In genomic region chr4:132353481-132353885, GRCm38 (mm10) we compare ENCODE assay signal across 7 mouse cellular contexts. TPM values are rescaled to one million over a fixed set of nuclear protein-coding genes. Genes with fewer than 3 reads are reported as not detected.
DNase-seq lines count a peak whose midpoint lies in the region; ATAC-seq and TF ChIP-seq lines count a peak whose summit lies in the region.

TSS of gene Rcc1 (minus strand) at chr4:132353605.

- WGBS in intestine, postnatal 0 days = under 1% methylated on average over 31 of the region's 31 CpGs
- WGBS in midbrain, embryonic 12.5 days = under 1% methylated on average over 31 of the region's 31 CpGs
- WGBS in small intestine, adult 2 months = under 1% methylated on average over 31 of the region's 31 CpGs

- intact Hi-C loops in left cerebral cortex, postnatal 4 days (cut with DNase I) = no loop called here

- peak within 1 kb of the TSS; percentile 64 for H3K4me3 ChIP-seq in intestine, postnatal 0 days (ENCODE audit: low read depth, low read length)
- peak within 1 kb of the TSS; percentile 82 for H3K4me3 ChIP-seq in midbrain, embryonic 12.5 days
- peak within 1 kb of the TSS; percentile 74 for H3K4me3 ChIP-seq in small intestine, adult 2 months (ENCODE audit: low read depth, low read length)

- DNase-seq in adrenal gland, adult 8-10 months = peak; percentile 89
- DNase-seq in embryo, embryonic 9.5 days (ENCODE audit: extremely low spot score) = peak; percentile 95
- DNase-seq in gastrocnemius, postnatal 4 days (ENCODE audit: low spot score in 2 of 2) = peak; percentile 78 to 89
- DNase-seq in left cerebral cortex, postnatal 4 days = peak; percentile 87

- H3K9ac ChIP-seq in intestine, postnatal 0 days (ENCODE audit: low read depth, low read length) = peak within 1 kb of the TSS; percentile 76
- H3K9ac ChIP-seq in midbrain, embryonic 12.5 days (replicated peaks) = peak within 1 kb of the TSS; percentile 85

- H3K36me3 ChIP-seq in intestine, postnatal 0 days (ENCODE audit: control insufficient read depth, insufficient read depth) = peaks cover 22% of the 10 kb centered on the region
- peaks cover 22% of the 10 kb centered on the region for H3K36me3 ChIP-seq in midbrain, embryonic 12.5 days
- H3K36me3 ChIP-seq in small intestine, adult 2 months (ENCODE audit: control insufficient read depth, insufficient read depth, low read length) = peaks cover 22% of the 10 kb centered on the region

- peak within 1 kb of the TSS; percentile 70 for H3K4me2 ChIP-seq in intestine, postnatal 0 days (replicated peaks; ENCODE audit: low read depth)
- peak within 1 kb of the TSS; percentile 87 for H3K4me2 ChIP-seq in midbrain, embryonic 12.5 days (replicated peaks)

- peak within 1 kb of the TSS; percentile 92 for H3K27ac ChIP-seq in intestine, postnatal 0 days (ENCODE audit: low read depth, low read length)
- H3K27ac ChIP-seq in midbrain, embryonic 12.5 days (replicated peaks) = peak within 1 kb of the TSS; percentile 90
- H3K27ac ChIP-seq in small intestine, adult 2 months (ENCODE audit: insufficient read depth, low read depth, low read length) = peak within 1 kb of the TSS; percentile 84

- ATAC-seq in intestine, postnatal 0 days = peak; percentile 82
- peak; percentile 91 for ATAC-seq in midbrain, embryonic 12.5 days (ENCODE audit: low FRiP score, low read depth)

- H3K9me3 ChIP-seq in intestine, postnatal 0 days (ENCODE audit: control insufficient read depth) = no peaks in the 10 kb centered on the region
- H3K9me3 ChIP-seq in midbrain, embryonic 12.5 days = no peaks in the 10 kb centered on the region

- H3K27me3 ChIP-seq in intestine, postnatal 0 days (replicated peaks; ENCODE audit: control insufficient read depth, insufficient read depth, low read length) = no peaks in the 10 kb centered on the region
- no peaks in the 10 kb centered on the region for H3K27me3 ChIP-seq in midbrain, embryonic 12.5 days
- no peaks in the 10 kb centered on the region for H3K27me3 ChIP-seq in small intestine, adult 2 months (ENCODE audit: control insufficient read depth, insufficient read depth, low read length)

- peak; percentile 99 for TF ChIP-seq POLR2A in small intestine, adult 2 months (IDR thresholded peaks at IDR 0.05; ENCODE audit: low read depth, low read length)

- no peaks in the 10 kb centered on the region for H3K4me1 ChIP-seq in intestine, postnatal 0 days (replicated peaks; ENCODE audit: control insufficient read depth, insufficient read depth, low read length)
- peaks cover 15% of the 10 kb centered on the region for H3K4me1 ChIP-seq in midbrain, embryonic 12.5 days
- H3K4me1 ChIP-seq in small intestine, adult 2 months (ENCODE audit: control insufficient read depth, insufficient read depth, insufficient read length, low read length) = peaks cover 6% of the 10 kb centered on the region; the same call in 1 of the 2 replicates

- peak; percentile 48 for TF ChIP-seq CTCF in intestine, postnatal 0 days (IDR thresholded peaks at IDR 0.05; ENCODE audit: low read depth)
- no peak for TF ChIP-seq CTCF in small intestine, adult 2 months (IDR thresholded peaks at IDR 0.05; ENCODE audit: extremely low read depth, insufficient read length, insufficient replicate concordance, low read depth, low read length)

RNA-seq across cellular contexts. Expression of gene Rcc1, which starts in this region (rescaled TPM):
- 10 to 100 TPM; 12.7 to 18.0 (median 15.7) TPM for total RNA-seq in adrenal gland, adult 8-10 months (2022)
- 10 to 100 TPM; 25.3 to 27.7 TPM for total RNA-seq in gastrocnemius, postnatal 4 days (2021)
- 47.4 and 48.7 TPM in 2 replicates for polyA plus RNA-seq in intestine, postnatal 0 days (2015; fragmentation: Nextera tagmentation; extraction: Ambion mirVana)
- total RNA-seq in left cerebral cortex, postnatal 4 days (2021) = 10 to 100 TPM; 17.6 to 22.0 TPM
- polyA plus RNA-seq in midbrain, embryonic 12.5 days (2016; fragmentation: Nextera tagmentation; extraction: Ambion mirVana) = 90.2 and 92.9 TPM in 2 replicates
- polyA plus RNA-seq in small intestine, adult 2 months (2012; rRNA removed) = 5.2 and 9.6 TPM in 2 replicates

Comparison
In these comparisons a context has a peak if more than half of its experiments do, and no peak if none do; other contexts are left out.
1. Peak in every context shown above with its lines: DNase-seq, ATAC-seq, H3K4me3 ChIP-seq and H3K27ac ChIP-seq.